Mouse (Mus musculus) olfactory bulb, adult 2 months (tissue): ENCODE data around the gene Ryr1. TPM values are rescaled to one million over a fixed set of nuclear protein-coding genes. Genes with fewer than 3 reads are reported as not detected.

ENCODE experiments used
- H3K27ac ChIP-seq: fragments of 200-500 bp; 2 replicates; pipeline ENCODE4 v1.5.1; 2012; ENCODE audit warnings: low read depth, low read length; ENCODE audit not compliant: insufficient read depth
- H3K4me1 ChIP-seq: fragments of 200-500 bp; 2 replicates; pipeline ENCODE4 v1.6.1; 2012; ENCODE audit warnings: low read length; ENCODE audit not compliant: control insufficient read depth, insufficient read depth
- H3K4me3 ChIP-seq: fragments of 200-500 bp; 2 replicates; pipeline ENCODE4 v1.5.1; 2012; ENCODE audit warnings: mild to moderate bottlenecking, low read depth, low read length, moderate library complexity; ENCODE audit not compliant: insufficient read depth
- CTCF ChIP-seq: fragments of 200-500 bp; IDR thresholded peaks from 2 replicates; pipeline ENCODE4 v1.5.1; 2012; ENCODE audit warnings: low read depth, mild to moderate bottlenecking, low read length, moderate library complexity; ENCODE audit not compliant: insufficient read depth
- POLR2A ChIP-seq: fragments of 200-500 bp; IDR thresholded peaks from 2 replicates; pipeline ENCODE4 v1.6.1; 2012; ENCODE audit warnings: mild to moderate bottlenecking, low read depth, low read length, moderate library complexity; ENCODE audit not compliant: insufficient read depth
- WGBS: fragments of 180-500 bp; shearing (Covaris S2); methylation state at CpG from one replicate; pipeline ENCODE4 v1.1.7; 2018; 5-methylcytosine and 5-hydroxymethylcytosine counted together
- polyA plus RNA-seq: library from polyadenylated mRNA; stranded (reverse); fragments of >200 nt; gene quantifications from 2 replicates; pipeline ENCODE4 v1.2.4, GENCODE M21; 2012; ENCODE audit warnings: low replicate concordance; ENCODE audit not compliant: missing spikeins, insufficient read depth, insufficient read length

Gene Ryr1
- polyA plus RNA-seq, 1 experiment: not detected

- no peak overlapping the region for H3K27ac ChIP-seq
- H3K4me3 ChIP-seq: peak overlapping the region; percentile 90
- TF ChIP-seq CTCF: no peak
- no peak for TF ChIP-seq POLR2A
- H3K4me1 ChIP-seq: peaks cover 41% of the 10 kb centered on the region
- 18% methylated on average over 10 of the region's 10 CpGs for WGBS
Measured at GRCm38 (mm10) chr7:29168121-29168695, 43.2 kb upstream of the Ryr1 start.

GRCm38 (mm10) chr7:29167656-29168055 is 42.7 kb upstream of the Ryr1 start:
- peaks cover 40% of the 10 kb centered on the region for H3K4me1 ChIP-seq
- WGBS: 43% methylated on average over 19 of the region's 19 CpGs
- TF ChIP-seq POLR2A (no peak), CTCF (no peak)
- no peak overlapping the region for H3K4me3 ChIP-seq
- no peak overlapping the region for H3K27ac ChIP-seq

GRCm38 (mm10) chr7:29162750-29163525 is 38.0 kb upstream of the Ryr1 start:
- peaks cover 4% of the 10 kb centered on the region; the same call in 1 of the 2 replicates for H3K4me1 ChIP-seq
- TF ChIP-seq CTCF (no peak), POLR2A (no peak)
- H3K27ac ChIP-seq: no peak overlapping the region
- H3K4me3 ChIP-seq: no peak overlapping the region
- 46% methylated on average over 9 of the region's 9 CpGs for WGBS

- 92% methylated on average over 5 of the region's 5 CpGs for WGBS
- TF ChIP-seq POLR2A: no peak
- no peaks in the 10 kb centered on the region for H3K4me1 ChIP-seq
- H3K27ac ChIP-seq: no peak overlapping the region
- no peak overlapping the region for H3K4me3 ChIP-seq
Measured at GRCm38 (mm10) chr7:29162294-29162693, 37.3 kb upstream of the Ryr1 start.

- peaks cover 12% of the 10 kb centered on the region for H3K4me1 ChIP-seq
- 6% methylated on average over 5 of the region's 5 CpGs for WGBS
- no peak overlapping the region for H3K27ac ChIP-seq
- TF ChIP-seq POLR2A (no peak), CTCF (no peak)
- H3K4me3 ChIP-seq: no peak overlapping the region
Measured at GRCm38 (mm10) chr7:29158264-29158663, 33.3 kb upstream of the Ryr1 start.

GRCm38 (mm10) chr7:29155838-29156782 is 31.1 kb upstream of the Ryr1 start, which contains the start of gene Fam98c:
Fam98c (minus strand) TSS chr7:29156234.
- 3% methylated on average over 68 of the region's 68 CpGs for WGBS
- Histone ChIP-seq H3K4me1 (peaks cover 17% of the 10 kb centered on the region), H3K27ac (peak within 1 kb of the TSS; percentile 63), H3K4me3 (peak within 1 kb of the TSS; percentile 83)
- TF ChIP-seq POLR2A: no peak; the same call in none of the 2 replicates
- no peak for TF ChIP-seq CTCF

GRCm38 (mm10) chr7:29155196-29155837 is 30.3 kb upstream of the Ryr1 start:
- 7% methylated on average over 37 of the region's 37 CpGs for WGBS
- Histone ChIP-seq H3K27ac (peak overlapping the region; percentile 63), H3K4me1 (peaks cover 17% of the 10 kb centered on the region), H3K4me3 (peak overlapping the region; percentile 83)
- TF ChIP-seq POLR2A (peak; percentile 65), CTCF (no peak)

GRCm38 (mm10) chr7:29154018-29154720 is 29.2 kb upstream of the Ryr1 start:
- 97% methylated on average over 14 of the region's 14 CpGs for WGBS
- Histone ChIP-seq H3K4me1 (peaks cover 17% of the 10 kb centered on the region), H3K27ac (no peak overlapping the region), H3K4me3 (no peak overlapping the region)
- TF ChIP-seq CTCF (no peak), POLR2A (no peak)
